Mouse (Mus musculus) gastrocnemius, adult 18-20 months (tissue): Measurements from ENCODE around the gene Klhl3. TPM values are rescaled to one million over a fixed set of nuclear protein-coding genes. Genes with fewer than 3 reads are reported as not detected.

Experiments
- DNase-seq: peaks from one replicate; pipeline ENCODE4 v3.0.0; 2021; ENCODE audit warnings: low spot score
- total RNA-seq, 2 experiments: library from RNA; stranded (reverse); gene quantifications; 2 replicates each; pipeline ENCODE4 v1.2.3; 2021

The Klhl3 gene
- total RNA-seq, 2 experiments from 2014 or later = 0.26 to 0.78 TPM

DNA sequence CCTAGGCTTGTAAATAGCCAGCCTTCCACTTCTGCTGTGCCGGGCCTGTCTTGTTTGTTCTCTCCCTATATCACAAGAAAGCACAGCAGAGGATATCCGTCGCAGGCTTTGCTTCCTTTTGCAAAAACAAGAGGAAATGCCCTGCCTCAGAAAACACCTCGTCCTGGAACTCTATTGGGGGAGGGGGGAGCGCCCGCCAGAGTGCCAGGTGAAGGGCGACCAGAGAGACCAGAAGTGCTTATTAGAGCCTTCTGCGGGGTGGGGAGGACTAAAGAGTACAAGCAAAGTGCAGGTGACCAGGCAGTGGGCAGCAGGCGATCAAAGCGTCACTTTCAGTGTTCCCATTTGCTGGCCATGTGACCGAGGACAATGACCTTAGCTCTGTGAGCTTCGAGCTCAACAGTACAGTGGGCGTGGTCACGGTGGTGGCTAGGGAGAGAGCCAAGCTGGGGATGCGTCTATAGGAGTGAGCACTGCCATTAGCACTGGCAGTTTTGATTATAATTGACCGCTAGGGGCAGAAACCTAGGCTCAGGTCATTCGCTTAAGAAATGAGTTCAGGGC lies 45.8 kb downstream of the Klhl3 start:
- peak; percentile 30 for DNase-seq

DNA sequence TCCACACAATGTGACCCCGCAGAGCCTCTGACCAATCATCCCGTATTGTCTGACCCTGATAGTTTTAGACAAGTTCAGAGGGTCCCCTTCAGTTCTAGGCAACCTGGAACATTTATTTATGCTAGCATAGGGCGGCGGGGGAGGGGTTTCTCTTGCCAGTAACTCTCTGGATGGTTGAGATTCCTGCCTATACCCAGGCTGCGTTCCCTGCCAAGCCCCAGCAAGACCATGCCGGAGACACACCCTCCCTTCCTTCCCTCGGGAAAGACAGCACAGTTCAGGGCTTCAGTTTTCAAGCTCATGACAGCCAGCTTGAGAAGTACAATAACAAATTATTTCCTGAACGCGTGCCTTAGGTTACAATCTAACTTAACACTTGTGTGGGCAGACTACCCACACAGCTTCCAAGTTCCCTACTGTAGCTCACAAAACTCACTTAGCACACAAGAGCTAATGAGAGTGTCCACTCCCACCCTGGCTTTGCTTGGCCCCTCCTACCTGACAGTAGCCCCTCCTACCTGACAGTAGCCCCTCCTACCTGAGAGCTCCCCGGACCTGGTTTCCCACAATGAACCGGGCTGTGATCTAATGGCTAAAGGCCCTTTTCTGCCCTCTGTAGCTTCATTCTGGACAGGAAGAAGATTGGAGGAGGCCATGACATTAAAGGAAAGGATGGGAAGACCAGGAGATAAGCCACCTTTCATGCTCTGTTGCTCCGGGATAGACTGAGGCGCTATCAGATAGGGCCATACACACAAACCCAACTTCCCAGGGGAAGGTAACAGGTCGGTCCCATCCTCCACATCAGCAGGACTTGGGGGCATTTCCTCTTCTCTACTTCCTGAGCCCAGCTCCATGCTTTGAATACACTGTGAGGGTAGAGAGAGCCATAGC lies 46.6 kb downstream of the Klhl3 start:
- DNase-seq = peak; percentile 15

DNA sequence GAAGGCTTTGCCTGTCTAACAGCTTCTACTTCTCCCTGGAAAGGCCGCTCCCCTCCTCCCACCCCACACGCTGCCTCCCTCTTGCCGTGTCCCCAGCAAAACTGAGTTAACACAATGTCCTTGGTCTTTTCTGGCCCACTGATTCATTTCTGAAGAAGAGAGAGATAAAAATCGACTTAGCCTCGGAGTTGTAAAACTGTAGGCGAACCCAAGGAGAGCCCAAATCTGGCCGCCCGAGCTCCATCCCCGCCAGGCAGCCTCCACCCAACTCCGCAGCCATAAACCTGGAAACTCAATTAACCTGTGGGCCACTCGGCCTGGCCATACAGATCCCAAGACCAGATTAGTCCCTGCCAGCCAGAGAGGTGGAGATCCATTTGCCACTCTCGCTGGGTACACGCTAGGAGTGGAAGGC lies 47.3 kb downstream of the Klhl3 start:
- DNase-seq = no peak

DNA sequence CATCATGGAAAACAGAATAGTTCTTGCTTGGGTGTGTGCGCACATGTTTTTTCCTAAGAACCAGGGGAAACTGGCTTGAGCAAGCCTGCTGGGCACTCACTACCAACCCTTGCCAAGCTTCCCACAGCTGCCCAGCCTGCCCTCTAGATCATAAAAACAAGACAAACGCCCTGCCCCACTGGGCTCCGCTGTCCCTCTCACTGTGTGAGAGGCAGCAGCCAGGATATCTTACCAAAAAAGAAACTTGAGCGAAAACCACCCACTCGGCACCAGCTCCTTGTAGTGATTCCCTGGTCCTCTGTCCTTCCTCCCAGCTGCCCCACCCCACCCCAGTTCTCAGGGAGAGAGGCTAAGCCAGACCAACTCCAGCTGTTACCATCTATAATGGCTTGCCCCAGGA lies 48.1 kb downstream of the Klhl3 start:
- DNase-seq = peak; percentile 15

DNA sequence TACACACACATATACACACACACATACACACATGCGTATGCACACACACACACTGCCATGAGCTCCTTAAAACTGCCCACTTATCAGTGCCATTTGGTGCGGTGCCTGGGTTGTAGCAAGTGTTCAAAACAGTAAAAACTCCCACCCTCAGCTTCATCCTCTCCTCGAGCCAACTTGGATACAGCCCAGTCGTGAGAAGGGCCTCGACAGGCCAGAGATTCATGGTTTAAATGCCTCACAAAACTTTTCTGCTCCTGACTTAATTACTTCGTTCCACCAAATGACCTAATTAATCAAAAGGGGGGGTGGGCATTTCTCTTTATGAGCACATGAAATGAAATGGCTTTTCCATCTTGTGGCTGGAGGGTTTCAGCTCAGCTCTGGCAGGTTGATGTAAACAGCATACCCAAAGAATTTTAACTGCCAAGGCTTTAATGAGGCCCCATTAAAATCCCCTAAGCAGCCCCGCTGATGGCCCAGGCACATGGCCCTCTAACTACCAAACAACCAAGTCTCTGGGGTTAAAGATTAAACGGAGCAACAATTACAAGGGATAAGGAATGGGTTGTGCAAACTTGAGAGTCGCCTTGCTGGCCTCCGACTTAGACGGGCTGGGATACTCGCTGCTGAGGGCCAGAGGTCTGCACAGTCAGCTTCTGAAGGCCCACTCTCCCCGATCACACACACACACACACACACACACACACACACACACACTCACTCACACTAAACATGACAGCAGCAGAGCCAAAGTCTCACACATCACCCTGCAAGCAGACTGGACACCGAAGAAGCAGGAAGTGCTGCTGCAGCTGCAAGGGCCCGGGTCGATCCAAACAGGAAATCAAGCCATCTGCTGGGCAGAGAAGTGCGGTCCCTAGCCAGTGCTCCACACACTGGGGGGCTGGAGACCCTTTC lies 55.2 kb downstream of the Klhl3 start:
- DNase-seq = no peak

DNA sequence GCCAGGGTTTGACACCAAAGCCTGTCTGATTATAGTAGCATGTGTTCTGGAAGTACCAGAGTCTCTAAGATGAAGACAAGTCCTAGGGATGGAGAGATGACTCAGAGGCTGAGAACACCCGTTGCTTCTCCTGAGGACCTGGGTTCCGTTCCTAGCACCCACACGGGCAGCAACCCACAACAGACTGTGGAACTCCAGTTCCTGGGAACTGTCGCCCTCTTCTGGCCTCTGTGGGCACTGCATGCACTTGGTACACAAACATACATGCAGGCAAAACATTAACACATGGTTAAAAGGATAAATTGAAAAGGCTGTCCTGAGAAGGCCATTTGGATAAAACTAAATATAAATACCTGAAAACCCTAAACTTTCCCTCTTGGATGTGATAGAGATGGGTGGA lies 56.8 kb downstream of the Klhl3 start:
- no peak for DNase-seq

DNA sequence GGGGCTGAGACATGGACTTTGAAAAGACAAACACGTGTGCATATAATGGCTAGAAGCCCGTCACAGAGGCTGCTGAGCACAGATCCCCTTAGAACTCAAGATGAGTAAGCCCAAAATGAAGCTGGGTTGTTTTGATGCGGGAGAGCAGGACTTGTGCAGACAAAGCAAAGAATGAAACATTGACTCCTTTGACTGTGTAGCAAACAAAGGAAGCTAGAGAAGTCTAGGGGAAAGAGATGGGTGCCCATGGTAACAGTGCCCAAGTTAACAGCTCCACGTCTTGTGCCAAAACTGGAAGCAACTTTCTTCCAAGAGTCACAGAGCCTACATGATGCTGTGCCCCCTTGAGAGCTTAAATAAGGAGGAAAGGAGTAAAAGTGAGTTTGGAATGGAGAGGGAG lies 59.8 kb downstream of the Klhl3 start:
- DNase-seq = no peak

DNA sequence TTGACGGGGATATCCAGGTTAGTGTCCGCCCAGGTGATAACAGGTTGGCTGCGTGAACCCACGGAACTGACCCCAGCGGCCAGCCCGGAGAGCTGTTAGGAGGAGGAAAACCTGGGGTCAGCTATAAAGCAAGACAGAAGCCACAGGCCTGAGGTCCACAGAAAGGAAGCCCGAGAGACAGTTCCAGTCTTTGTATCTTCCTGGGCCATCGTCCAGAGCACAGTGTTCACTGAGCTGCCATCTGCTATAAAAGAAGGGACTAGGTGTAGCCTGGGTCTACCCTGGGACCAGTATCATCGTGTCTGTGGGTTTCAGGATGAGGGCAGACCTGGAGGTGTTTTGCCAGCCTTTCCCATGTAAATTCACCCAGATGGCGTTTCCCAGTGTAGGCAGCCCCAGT lies 61.7 kb downstream of the Klhl3 start:
- DNase-seq = no peak

DNA sequence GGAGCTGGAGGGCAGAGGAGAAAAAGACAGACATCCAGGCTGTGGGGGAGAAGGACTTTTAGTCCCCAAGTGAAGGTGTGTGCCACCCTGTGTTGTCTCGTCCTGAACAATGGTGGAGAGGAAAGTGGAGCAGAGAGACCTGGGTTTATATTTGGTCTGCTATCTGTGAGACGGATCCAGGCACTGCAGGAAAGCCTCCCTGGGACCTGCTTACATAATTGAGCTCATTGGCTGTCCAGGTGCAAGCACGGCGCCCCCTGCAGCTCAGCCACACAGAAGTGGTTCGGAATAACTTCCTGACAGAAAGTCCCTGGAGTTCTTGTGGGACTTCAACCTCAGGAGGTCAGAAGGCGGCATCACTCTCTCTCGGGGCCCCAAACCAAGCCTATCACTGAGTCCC lies 62.1 kb downstream of the Klhl3 start:
- no peak for DNase-seq

DNA sequence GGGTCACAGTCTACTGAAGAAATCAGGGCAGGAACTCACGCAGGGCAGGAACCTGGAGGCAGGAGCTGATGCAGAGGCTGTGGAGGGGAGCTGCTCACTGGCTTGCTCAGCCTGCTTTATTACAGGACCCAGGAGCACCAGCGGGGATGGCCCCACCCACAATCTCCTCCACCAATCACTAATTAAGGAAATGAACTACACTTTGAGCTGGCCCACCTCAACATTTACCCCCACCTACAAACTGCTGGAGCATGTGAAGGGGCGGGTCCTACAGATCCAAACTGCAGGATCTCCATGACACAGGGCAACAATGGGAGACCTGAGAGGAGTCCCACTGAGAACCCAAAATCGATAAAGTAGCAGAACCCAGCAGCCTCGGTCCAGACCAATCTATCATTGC lies 64.3 kb downstream of the Klhl3 start:
- no peak for DNase-seq

DNA sequence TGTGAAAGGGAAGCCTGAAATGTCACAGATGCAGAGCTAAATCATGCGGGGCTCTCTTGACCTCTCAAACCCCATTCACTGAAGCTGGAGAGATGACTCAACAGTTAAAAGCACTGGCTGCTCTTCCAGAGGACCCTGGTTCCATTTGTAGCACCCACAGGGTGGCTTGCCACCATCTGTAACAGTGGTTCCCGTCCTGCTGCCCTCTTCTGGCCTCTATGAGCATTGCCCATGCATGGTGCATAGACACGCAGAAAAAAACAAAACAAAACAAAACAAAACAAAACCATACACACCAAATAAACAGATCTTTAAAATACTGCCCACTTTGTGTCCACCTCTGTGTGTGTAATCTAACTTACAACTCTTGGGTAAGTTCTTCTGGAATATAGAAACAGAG lies 65.3 kb downstream of the Klhl3 start:
- no peak for DNase-seq

DNA sequence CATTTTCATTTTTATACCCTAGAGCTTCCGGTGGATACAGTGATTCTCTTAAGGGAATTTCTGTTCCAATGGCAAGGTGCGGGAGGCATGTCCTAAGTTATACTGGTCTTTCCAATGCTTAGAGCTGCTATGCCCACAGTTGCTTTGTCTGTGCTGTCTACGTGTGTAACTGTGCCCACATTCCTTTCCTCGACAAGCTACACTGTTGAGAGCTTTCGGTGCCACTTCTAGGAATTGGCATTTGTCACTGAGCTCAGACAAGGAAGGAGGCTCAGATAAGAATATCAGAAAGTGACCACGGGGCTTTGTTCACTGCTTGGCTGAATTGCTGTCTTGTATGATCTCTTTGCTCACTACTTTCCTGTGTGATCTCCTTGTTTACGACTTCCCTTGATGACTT lies 67.2 kb downstream of the Klhl3 start:
- DNase-seq = no peak

DNA sequence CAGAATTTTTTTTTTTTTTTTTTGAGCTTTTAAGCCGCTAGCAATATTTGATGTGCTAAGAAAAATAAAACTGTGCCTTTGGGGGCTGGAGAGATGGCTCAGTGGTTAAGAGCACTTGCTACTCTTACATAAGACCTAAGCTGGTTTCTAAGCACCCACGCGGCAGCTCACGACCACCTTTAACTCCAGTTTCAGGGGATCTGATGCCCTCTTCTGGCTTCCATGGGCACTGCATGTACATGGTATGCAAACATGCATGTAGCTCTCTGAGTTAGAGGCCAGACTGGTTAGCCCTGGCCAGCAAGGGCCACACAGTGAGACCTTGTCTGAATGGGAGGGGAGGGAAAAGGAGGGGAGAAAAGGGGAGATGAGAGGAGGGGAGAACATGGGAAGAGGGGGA lies 68.1 kb downstream of the Klhl3 start:
- no peak for DNase-seq

DNA sequence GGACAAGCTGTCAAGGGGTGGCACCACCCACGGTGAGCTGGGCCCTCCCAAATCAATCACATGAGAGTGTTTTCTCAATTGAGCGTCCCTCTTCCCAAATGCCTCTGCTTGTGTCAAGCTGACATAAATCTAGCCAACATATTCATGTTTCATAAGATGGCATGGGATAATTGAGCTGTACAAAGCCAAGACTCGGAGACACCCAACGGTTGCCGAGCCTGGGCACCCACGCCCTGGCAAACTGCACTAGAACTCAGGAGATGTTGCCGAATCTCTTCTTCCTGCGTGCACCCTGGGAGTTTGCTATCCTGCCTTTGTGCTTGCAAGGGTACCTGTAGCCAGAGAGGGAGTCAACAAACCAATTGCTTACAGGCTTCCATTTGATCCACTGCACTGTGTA lies 70.1 kb downstream of the Klhl3 start:
- no peak for DNase-seq

DNA sequence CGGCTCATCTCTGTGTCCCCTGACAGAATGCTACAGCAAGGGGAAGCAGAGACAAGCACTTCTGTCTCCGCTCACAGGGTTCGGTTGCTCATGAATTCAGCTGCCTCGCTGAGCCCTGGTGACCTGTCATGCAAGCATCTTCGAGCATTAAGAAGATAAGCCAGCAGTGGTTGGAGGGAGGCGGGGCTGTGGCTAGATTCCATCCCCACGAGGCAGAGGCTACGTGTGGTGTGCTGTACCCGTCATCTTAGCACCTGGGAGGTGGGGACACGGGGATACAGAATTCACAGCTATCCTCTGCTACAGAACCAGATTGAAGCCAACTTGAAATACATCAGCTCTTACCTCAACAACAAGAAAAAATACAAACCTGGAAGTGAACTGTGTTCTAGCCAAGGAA lies 73.3 kb downstream of the Klhl3 start:
- DNase-seq = no peak

DNA sequence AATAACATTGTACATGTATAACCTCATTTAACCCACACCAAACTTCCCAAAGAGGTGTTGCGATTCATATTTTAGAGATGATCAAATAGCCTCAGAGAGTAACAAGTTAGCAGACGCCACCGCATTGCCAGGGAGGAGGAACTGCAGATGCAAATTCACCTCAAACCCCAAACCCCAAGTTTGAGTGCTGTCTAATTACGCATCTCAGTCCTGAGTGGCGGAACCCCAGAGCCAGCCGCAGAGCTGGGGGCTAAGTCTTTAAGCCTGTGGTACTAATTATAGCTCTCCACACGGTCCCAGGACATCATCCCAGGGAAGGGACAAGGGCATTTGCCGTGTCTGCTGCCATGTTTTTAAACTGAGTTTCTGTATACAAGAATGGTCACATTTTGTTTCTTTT lies 75.9 kb downstream of the Klhl3 start:
- no peak for DNase-seq

DNA sequence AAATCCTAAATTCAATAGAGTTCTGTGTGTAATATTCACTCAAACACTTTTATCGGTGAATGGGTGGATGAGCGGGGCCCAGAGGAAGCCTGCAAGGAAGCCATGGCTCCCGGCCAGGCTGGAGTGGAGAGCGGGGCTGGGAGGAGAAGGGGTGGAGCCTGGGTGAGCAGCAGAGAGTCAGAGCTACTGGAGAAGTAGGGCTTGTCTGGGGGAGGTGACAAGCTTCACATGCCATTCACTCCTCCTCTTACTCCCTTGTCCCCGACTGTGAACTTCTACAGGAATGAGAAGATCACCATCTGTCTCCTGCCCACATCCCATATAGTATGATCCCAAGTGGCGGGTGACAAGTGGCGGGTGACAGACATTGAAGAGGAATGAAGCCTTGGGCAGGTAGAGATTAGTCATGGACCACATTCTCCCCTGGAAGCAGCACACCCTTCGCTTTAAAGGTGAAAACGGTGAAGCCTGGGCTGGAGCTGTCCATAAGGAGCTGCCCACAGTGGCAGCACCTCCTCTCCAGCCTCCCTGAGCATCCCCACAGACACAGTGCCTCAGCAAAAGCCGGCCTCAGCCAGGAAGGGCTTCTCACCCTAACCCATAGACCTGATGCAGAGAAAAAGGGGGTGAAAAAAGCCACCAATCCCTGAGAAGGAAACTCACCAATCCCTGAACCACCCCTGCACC lies 77.8 kb downstream of the Klhl3 start:
- DNase-seq = peak; percentile 24

DNA sequence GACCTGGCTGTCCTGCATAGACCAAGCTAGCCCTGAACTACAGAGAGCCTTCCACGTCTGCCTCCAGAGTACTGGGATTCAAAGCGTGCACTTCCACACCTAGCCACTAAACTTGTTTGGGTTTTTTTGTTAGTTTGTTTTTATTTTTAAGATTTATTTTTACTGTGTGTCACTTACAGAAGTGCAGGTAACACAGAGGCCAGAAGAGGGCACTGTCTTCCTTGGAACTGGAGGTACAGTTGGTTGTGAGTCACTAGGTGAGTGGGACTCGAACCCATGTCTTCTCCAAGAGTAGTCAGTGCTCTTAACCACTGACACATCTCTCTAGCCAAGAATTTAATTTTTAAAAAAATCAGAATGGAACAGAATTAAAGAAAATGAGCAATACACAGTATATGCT lies 78.4 kb downstream of the Klhl3 start:
- DNase-seq = no peak

DNA sequence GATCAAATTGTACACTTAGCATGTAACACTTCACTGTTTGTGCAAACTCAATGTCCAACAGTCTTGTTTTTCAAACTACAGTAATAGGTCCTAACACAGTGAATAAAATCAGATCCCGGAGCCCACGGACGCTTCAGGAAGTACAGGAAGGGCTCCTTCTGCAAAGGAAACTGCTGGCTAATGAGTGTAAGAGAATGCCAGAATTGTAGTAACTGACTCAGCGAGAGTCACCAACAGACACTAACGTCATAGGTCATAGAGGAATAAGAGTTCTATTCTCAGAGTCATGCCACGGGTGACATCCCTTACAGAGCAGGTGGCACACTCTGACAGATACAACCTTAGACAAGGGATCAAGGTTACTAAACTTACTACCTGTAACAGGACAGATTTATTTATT lies 78.9 kb downstream of the Klhl3 start:
- no peak for DNase-seq

DNA sequence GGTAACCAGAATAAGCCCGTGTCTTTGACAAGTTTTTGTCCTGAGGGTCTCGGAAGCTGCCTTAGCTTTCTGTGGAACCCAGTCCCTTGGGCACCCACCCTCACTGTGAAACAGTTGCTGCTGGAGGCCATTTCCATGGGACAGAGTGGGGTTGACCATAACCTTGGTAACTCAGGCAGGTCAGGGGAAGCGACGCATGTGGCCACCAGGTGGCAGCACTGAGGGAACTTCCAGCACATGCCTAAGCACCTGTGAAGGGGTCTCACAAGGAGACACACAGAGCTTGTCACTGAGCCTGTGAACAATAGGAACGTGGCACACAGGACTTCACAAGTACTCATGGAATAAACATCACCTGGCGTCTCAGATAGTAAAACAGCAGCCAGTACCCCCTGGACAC lies 81.6 kb downstream of the Klhl3 start:
- DNase-seq = peak; percentile 53

DNA sequence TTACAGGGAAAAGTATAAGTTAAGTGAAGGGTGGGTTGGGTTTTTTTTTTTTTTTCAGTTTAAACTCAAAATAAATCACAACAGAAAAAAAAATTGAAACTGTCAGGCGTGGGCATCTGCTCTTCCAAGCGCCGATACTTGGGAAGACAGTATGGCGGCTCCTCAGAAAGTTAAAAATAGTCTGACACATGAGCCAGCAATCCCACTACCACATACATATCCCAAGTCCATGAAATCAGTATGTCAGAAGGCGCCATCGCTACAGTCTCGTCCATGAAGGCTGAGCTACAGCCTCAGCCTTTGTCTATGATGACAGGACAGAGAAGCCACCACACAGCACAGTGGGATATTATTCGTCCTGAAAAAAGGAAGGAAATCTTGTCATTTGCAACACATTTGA lies 86.3 kb downstream of the Klhl3 start:
- no peak for DNase-seq
